In the genomic region with DNA sequence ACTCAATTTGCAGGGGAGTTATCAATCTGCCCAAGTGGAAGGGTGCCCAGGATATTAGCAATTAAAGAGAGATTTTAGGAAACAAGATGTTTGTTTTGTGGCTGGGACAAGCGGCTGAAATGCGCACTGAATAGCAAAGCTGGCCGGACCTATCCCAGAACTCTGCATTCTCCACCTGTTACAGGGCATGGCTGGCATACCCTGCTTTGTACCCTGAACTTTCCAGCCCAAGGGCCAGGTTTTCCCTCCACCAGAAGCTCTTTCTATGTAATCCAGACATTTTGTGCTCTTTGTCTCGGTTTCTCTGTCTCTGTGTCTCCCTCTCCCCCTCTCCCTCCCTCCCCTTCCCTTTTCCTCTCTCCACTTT, we compare ENCODE assay signal across 8 mouse cellular contexts. TPM values are rescaled to one million over a fixed set of nuclear protein-coding genes. Genes with fewer than 3 reads are reported as not detected.
DNase-seq lines count a peak whose midpoint lies in the region; ATAC-seq and TF ChIP-seq lines count a peak whose summit lies in the region.

No protein-coding gene starts in this region.

- no peaks in the 10 kb centered on the region for H3K27me3 ChIP-seq in heart, embryonic 15.5 days
- H3K27me3 ChIP-seq in Patski, result no peaks in the 10 kb centered on the region
- no peaks in the 10 kb centered on the region for H3K27me3 ChIP-seq in hindbrain, embryonic 12.5 days
- no peaks in the 10 kb centered on the region; the same call in 1 of the 2 replicates for H3K27me3 ChIP-seq in midbrain, embryonic 10.5 days (ENCODE audit: low read depth, poor library complexity, severe bottlenecking)

- CTCF ChIA-PET in Patski (lab: Charles Lee), result no interaction called here

- H3K27ac ChIP-seq in heart, embryonic 15.5 days, result peak overlapping the region; percentile 13; the same call in 1 of the 2 replicates
- no peak overlapping the region for H3K27ac ChIP-seq in hindbrain, embryonic 12.5 days
- H3K27ac ChIP-seq in midbrain, embryonic 10.5 days (replicated peaks), result peak overlapping the region; percentile 91

- POLR2A ChIA-PET in Patski (lab: Charles Lee), result interaction anchor here (1.5 to 1.6 kb wide), 2 partner anchors 9 to 12 kb away, joined by 3 to 5 read pairs; no protein-coding TSS in a partner anchor

- no peak for ATAC-seq in heart, embryonic 15.5 days (replicated peaks; ENCODE audit: insufficient number of reproducible peaks, insufficient read depth, low FRiP score, low read depth)
- peak; percentile 46 for ATAC-seq in Patski
- peak; percentile 26; the same call in 1 of the 2 replicates for ATAC-seq in hindbrain, embryonic 12.5 days (ENCODE audit: low FRiP score)

- no peak for TF ChIP-seq CTCF in Patski (IDR thresholded peaks at IDR 0.05)

- intact Hi-C loops in heart, postnatal 25 days (cut with DNase I), result no loop called here
- intact Hi-C loops in left cerebral cortex, postnatal 4 days (cut with DNase I), result no loop called here

- peak overlapping the region; percentile 50 for H3K9ac ChIP-seq in heart, embryonic 15.5 days
- peak overlapping the region; percentile 60 for H3K9ac ChIP-seq in hindbrain, embryonic 12.5 days

- no peaks in the 10 kb centered on the region for H3K9me3 ChIP-seq in heart, embryonic 15.5 days (replicated peaks)
- no peaks in the 10 kb centered on the region for H3K9me3 ChIP-seq in hindbrain, embryonic 12.5 days (replicated peaks)
- no peaks in the 10 kb centered on the region for H3K9me3 ChIP-seq in midbrain, embryonic 10.5 days (replicated peaks)

- no peak for DNase-seq in heart, postnatal 25 days (ENCODE audit: low spot score)
- DNase-seq in Patski (ENCODE audit: low read depth, low spot score), result no peak
- DNase-seq in midbrain, embryonic 10.5 days (ENCODE audit: low spot score), result no peak
- no peak for DNase-seq in left cerebral cortex, postnatal 4 days
- DNase-seq in cerebellum, postnatal 14 days, result no peak
- DNase-seq in adrenal gland, adult (ENCODE audit: inconsistent age in 2 of 2, low spot score in 1 of 2), result no peak

- H3K4me1 ChIP-seq in heart, embryonic 15.5 days (replicated peaks), result peaks cover 9% of the 10 kb centered on the region; the same call in 1 of the 2 replicates
- peaks cover 8% of the 10 kb centered on the region for H3K4me1 ChIP-seq in hindbrain, embryonic 12.5 days
- H3K4me1 ChIP-seq in midbrain, embryonic 10.5 days, result peaks cover 19% of the 10 kb centered on the region

- WGBS in heart, embryonic 15.5 days, result 5% methylated on average over 4 of the region's 4 CpGs
- 9% methylated on average over 4 of the region's 4 CpGs for WGBS in hindbrain, embryonic 12.5 days
- WGBS in midbrain, embryonic 10.5 days, result 8% methylated on average over 4 of the region's 4 CpGs

- peak overlapping the region; percentile 56 for H3K4me3 ChIP-seq in heart, embryonic 15.5 days
- H3K4me3 ChIP-seq in hindbrain, embryonic 12.5 days, result peak overlapping the region; percentile 42
- peak overlapping the region; percentile 66 for H3K4me3 ChIP-seq in midbrain, embryonic 10.5 days

- peak overlapping the region; percentile 88 for H3K4me2 ChIP-seq in heart, embryonic 15.5 days
- peak overlapping the region; percentile 63 for H3K4me2 ChIP-seq in hindbrain, embryonic 12.5 days (replicated peaks)

- no peaks in the 10 kb centered on the region for H3K36me3 ChIP-seq in heart, embryonic 15.5 days
- no peaks in the 10 kb centered on the region for H3K36me3 ChIP-seq in hindbrain, embryonic 12.5 days
- H3K36me3 ChIP-seq in midbrain, embryonic 10.5 days, result no peaks in the 10 kb centered on the region

- in situ Hi-C loops in Patski (cut with MboI; ENCODE audit: low pct_unique_long_range_greater_than_20kb), result no loop called here

RNA-seq across cellular contexts. Expression of gene Gm35315, which starts 0.6 kb away (rescaled TPM):
- 0.16 and 0.87 TPM in 2 replicates for polyA plus RNA-seq in heart, embryonic 15.5 days (2015; fragmentation: Nextera tagmentation; extraction: Ambion mirVana)
- not detected for total RNA-seq in heart, postnatal 25 days (2021)
- polyA plus RNA-seq in Patski (2021), result 0.64 TPM
- polyA plus RNA-seq in hindbrain, embryonic 12.5 days (2016; fragmentation: Nextera tagmentation; extraction: Ambion mirVana), result 1.0 and 1.1 TPM in 2 replicates
- 1.3 and 2.6 TPM in 2 replicates for polyA plus RNA-seq in midbrain, embryonic 10.5 days (2016; fragmentation: Nextera tagmentation; extraction: Ambion mirVana)
- under 1 TPM; 0.54 to 0.98 TPM for total RNA-seq in left cerebral cortex, postnatal 4 days (2021)

RNA-seq across cellular contexts. Expression of gene Plcxd1, which starts 4.9 kb away (rescaled TPM):
- 0.55 and 1.1 TPM in 2 replicates for polyA plus RNA-seq in heart, embryonic 15.5 days (2015; fragmentation: Nextera tagmentation; extraction: Ambion mirVana)
- total RNA-seq in heart, postnatal 25 days (2021), result not detected
- polyA plus RNA-seq in Patski (2021), result 1.6 TPM
- 1.3 and 1.6 TPM in 2 replicates for polyA plus RNA-seq in hindbrain, embryonic 12.5 days (2016; fragmentation: Nextera tagmentation; extraction: Ambion mirVana)
- 1.1 and 1.8 TPM in 2 replicates for polyA plus RNA-seq in midbrain, embryonic 10.5 days (2016; fragmentation: Nextera tagmentation; extraction: Ambion mirVana)
- total RNA-seq in left cerebral cortex, postnatal 4 days (2021), result 1 to 10 TPM; 2.6 to 3.6 TPM

RNA-seq across cellular contexts. Expression of gene Gtpbp6, which starts 13.2 kb away (rescaled TPM):
- 18.6 and 25.0 TPM in 2 replicates for polyA plus RNA-seq in heart, embryonic 15.5 days (2015; fragmentation: Nextera tagmentation; extraction: Ambion mirVana)
- 10 to 100 TPM; 27.6 to 31.0 TPM for total RNA-seq in heart, postnatal 25 days (2021)
- polyA plus RNA-seq in Patski (2021), result 56.8 TPM
- polyA plus RNA-seq in hindbrain, embryonic 12.5 days (2016; fragmentation: Nextera tagmentation; extraction: Ambion mirVana), result 53.7 and 55.8 TPM in 2 replicates
- 30.0 and 36.2 TPM in 2 replicates for polyA plus RNA-seq in midbrain, embryonic 10.5 days (2016; fragmentation: Nextera tagmentation; extraction: Ambion mirVana)
- 10 to 100 TPM; 92.2 to 94.7 TPM for total RNA-seq in left cerebral cortex, postnatal 4 days (2021)

RNA-seq across cellular contexts. Expression of gene Zfp605, which starts 15.1 kb away (rescaled TPM):
- polyA plus RNA-seq in heart, embryonic 15.5 days (2015; fragmentation: Nextera tagmentation; extraction: Ambion mirVana), result 2.9 and 3.2 TPM in 2 replicates
- total RNA-seq in heart, postnatal 25 days (2021), result 1 to 10 TPM; 2.7 to 3.1 TPM
- 12.6 TPM for polyA plus RNA-seq in Patski (2021)
- 11.4 and 12.5 TPM in 2 replicates for polyA plus RNA-seq in hindbrain, embryonic 12.5 days (2016; fragmentation: Nextera tagmentation; extraction: Ambion mirVana)
- polyA plus RNA-seq in midbrain, embryonic 10.5 days (2016; fragmentation: Nextera tagmentation; extraction: Ambion mirVana), result 6.0 and 7.9 TPM in 2 replicates
- 10 to 100 TPM; 20.5 to 21.7 TPM for total RNA-seq in left cerebral cortex, postnatal 4 days (2021)

RNA-seq across cellular contexts. Expression of gene Gm17655, which starts 22.5 kb away (rescaled TPM):
- polyA plus RNA-seq in heart, embryonic 15.5 days (2015; fragmentation: Nextera tagmentation; extraction: Ambion mirVana), result 1.00 and 2.9 TPM in 2 replicates
- total RNA-seq in heart, postnatal 25 days (2021), result 1 to 10 TPM; 1.2 to 2.6 TPM
- 8.2 TPM for polyA plus RNA-seq in Patski (2021)
- 5.4 and 7.5 TPM in 2 replicates for polyA plus RNA-seq in hindbrain, embryonic 12.5 days (2016; fragmentation: Nextera tagmentation; extraction: Ambion mirVana)
- polyA plus RNA-seq in midbrain, embryonic 10.5 days (2016; fragmentation: Nextera tagmentation; extraction: Ambion mirVana), result 4.9 and 5.9 TPM in 2 replicates
- 1 to 10 TPM; 7.0 to 9.2 TPM for total RNA-seq in left cerebral cortex, postnatal 4 days (2021)
